Mouse (Mus musculus): Measurements from ENCODE around the gene Dmac1. TPM values are rescaled to one million over a fixed set of nuclear protein-coding genes. Genes with fewer than 3 reads are reported as not detected.
"Not testable (repeated sequence)": the region's sequence is repeated elsewhere in the genome, so short reads cannot be mapped to it uniquely, and the experiment has no call there.

Dmac1 gene
- polyA plus RNA-seq, 1 experiment from 2014 or later: 71.4 TPM

- Histone ChIP-seq H3K4me1 (replicated peaks; ENCODE audit: control insufficient read depth, insufficient read depth, low read length) (no peaks in the 10 kb centered on the region), H3K4me2 (replicated peaks; ENCODE audit: low read depth) (no peak overlapping the region), H3K9ac (ENCODE audit: low read depth, low read length) (no peak overlapping the region), H3K27me3 (replicated peaks; ENCODE audit: control insufficient read depth, insufficient read depth, low read length) (no peaks in the 10 kb centered on the region), H3K4me3 (ENCODE audit: low read depth, low read length) (no peak overlapping the region), H3K27ac (ENCODE audit: low read depth, low read length) (no peak overlapping the region), H3K36me3 (ENCODE audit: control insufficient read depth, insufficient read depth) (no peaks in the 10 kb centered on the region), H3K9me3 (ENCODE audit: control insufficient read depth) (no peaks in the 10 kb centered on the region)
- TF ChIP-seq CTCF (IDR thresholded peaks at IDR 0.05; ENCODE audit: low read depth): no peak
- no peak for ATAC-seq
- WGBS: 79% methylated on average over 2 of the region's 2 CpGs
Measured at GRCm38 (mm10) chr4:75264219-75264618, 13.9 kb downstream of the Dmac1 start.

GRCm38 (mm10) chr4:75263556-75264129, 14.5 kb downstream of the Dmac1 start:
- H3K4me2 ChIP-seq (replicated peaks; ENCODE audit: low read depth): no peak overlapping the region
- no peak overlapping the region for H3K27ac ChIP-seq (ENCODE audit: low read depth, low read length)
- no peak overlapping the region for H3K4me3 ChIP-seq (ENCODE audit: low read depth, low read length)
- H3K9me3 ChIP-seq (ENCODE audit: control insufficient read depth): no peaks in the 10 kb centered on the region
- no peak for ATAC-seq
- no peaks in the 10 kb centered on the region for H3K4me1 ChIP-seq (replicated peaks; ENCODE audit: control insufficient read depth, insufficient read depth, low read length)
- no peak for TF ChIP-seq CTCF (IDR thresholded peaks at IDR 0.05; ENCODE audit: low read depth)
- WGBS: 92% methylated on average over 3 of the region's 3 CpGs
- no peaks in the 10 kb centered on the region for H3K36me3 ChIP-seq (ENCODE audit: control insufficient read depth, insufficient read depth)
- no peak overlapping the region for H3K9ac ChIP-seq (ENCODE audit: low read depth, low read length)
- H3K27me3 ChIP-seq (replicated peaks; ENCODE audit: control insufficient read depth, insufficient read depth, low read length): no peaks in the 10 kb centered on the region

- no peaks in the 10 kb centered on the region for H3K27me3 ChIP-seq (replicated peaks; ENCODE audit: control insufficient read depth, insufficient read depth, low read length)
- H3K4me1 ChIP-seq (replicated peaks; ENCODE audit: control insufficient read depth, insufficient read depth, low read length): no peaks in the 10 kb centered on the region
- H3K36me3 ChIP-seq (ENCODE audit: control insufficient read depth, insufficient read depth): no peaks in the 10 kb centered on the region
- H3K4me2 ChIP-seq (replicated peaks; ENCODE audit: low read depth): no peak overlapping the region
- H3K27ac ChIP-seq (ENCODE audit: low read depth, low read length): no peak overlapping the region
- no peak for TF ChIP-seq CTCF (IDR thresholded peaks at IDR 0.05; ENCODE audit: low read depth)
- H3K4me3 ChIP-seq (ENCODE audit: low read depth, low read length): no peak overlapping the region
- H3K9me3 ChIP-seq (ENCODE audit: control insufficient read depth): no peaks in the 10 kb centered on the region
- ATAC-seq: no peak
- no peak overlapping the region for H3K9ac ChIP-seq (ENCODE audit: low read depth, low read length)
- 49% methylated on average over 7 of the region's 7 CpGs for WGBS
Measured at GRCm38 (mm10) chr4:75262423-75262822, 15.7 kb downstream of the Dmac1 start.

GRCm38 (mm10) chr4:75260156-75260555, 17.9 kb downstream of the Dmac1 start:
- WGBS: 51% methylated on average over 6 of the region's 6 CpGs
- no peaks in the 10 kb centered on the region for H3K27me3 ChIP-seq (replicated peaks; ENCODE audit: control insufficient read depth, insufficient read depth, low read length)
- H3K4me1 ChIP-seq (replicated peaks; ENCODE audit: control insufficient read depth, insufficient read depth, low read length): no peaks in the 10 kb centered on the region
- no peaks in the 10 kb centered on the region for H3K9me3 ChIP-seq (ENCODE audit: control insufficient read depth)
- no peak for TF ChIP-seq CTCF (IDR thresholded peaks at IDR 0.05; ENCODE audit: low read depth)
- no peak overlapping the region for H3K9ac ChIP-seq (ENCODE audit: low read depth, low read length)
- H3K4me2 ChIP-seq (replicated peaks; ENCODE audit: low read depth): no peak overlapping the region
- ATAC-seq: no peak
- no peaks in the 10 kb centered on the region for H3K36me3 ChIP-seq (ENCODE audit: control insufficient read depth, insufficient read depth)
- H3K4me3 ChIP-seq (ENCODE audit: low read depth, low read length): no peak overlapping the region
- H3K27ac ChIP-seq (ENCODE audit: low read depth, low read length): no peak overlapping the region

- no peaks in the 10 kb centered on the region for H3K4me1 ChIP-seq (replicated peaks; ENCODE audit: control insufficient read depth, insufficient read depth, low read length)
- no peak overlapping the region for H3K27ac ChIP-seq (ENCODE audit: low read depth, low read length)
- H3K4me3 ChIP-seq (ENCODE audit: low read depth, low read length): no peak overlapping the region
- no peaks in the 10 kb centered on the region for H3K27me3 ChIP-seq (replicated peaks; ENCODE audit: control insufficient read depth, insufficient read depth, low read length)
- H3K9me3 ChIP-seq (ENCODE audit: control insufficient read depth): no peaks in the 10 kb centered on the region
- TF ChIP-seq CTCF (IDR thresholded peaks at IDR 0.05; ENCODE audit: low read depth): no peak
- no peaks in the 10 kb centered on the region for H3K36me3 ChIP-seq (ENCODE audit: control insufficient read depth, insufficient read depth)
- H3K9ac ChIP-seq (ENCODE audit: low read depth, low read length): no peak overlapping the region
- WGBS: 43% methylated on average over 3 of the region's 3 CpGs
- no peak overlapping the region for H3K4me2 ChIP-seq (replicated peaks; ENCODE audit: low read depth)
- no peak for ATAC-seq
Measured at GRCm38 (mm10) chr4:75259447-75259846, 18.7 kb downstream of the Dmac1 start.

- not testable (repeated sequence) for H3K9me3 ChIP-seq (ENCODE audit: control insufficient read depth); ATAC-seq; H3K36me3 ChIP-seq (ENCODE audit: control insufficient read depth, insufficient read depth); H3K4me1 ChIP-seq (replicated peaks; ENCODE audit: control insufficient read depth, insufficient read depth, low read length); H3K4me2 ChIP-seq (replicated peaks; ENCODE audit: low read depth); H3K4me3 ChIP-seq (ENCODE audit: low read depth, low read length); H3K9ac ChIP-seq (ENCODE audit: low read depth, low read length); H3K27ac ChIP-seq (ENCODE audit: low read depth, low read length); H3K27me3 ChIP-seq (replicated peaks; ENCODE audit: control insufficient read depth, insufficient read depth, low read length)
- WGBS: 49% methylated on average over 3 of the region's 3 CpGs
Measured at GRCm38 (mm10) chr4:75234602-75235001, 43.5 kb downstream of the Dmac1 start.
